Mouse (Mus musculus): ENCODE data around the gene Ptpre.
"Not testable (repeated sequence)": the region's sequence is repeated elsewhere in the genome, so short reads cannot be mapped to it uniquely, and the experiment has no call there.

Ptpre gene

GRCm38 (mm10) chr7:135609028-135609427 lies 71.7 kb downstream of the Ptpre start:
- DNase-seq: no peak

GRCm38 (mm10) chr7:135609655-135610054 lies 72.4 kb downstream of the Ptpre start:
- DNase-seq: no peak

- no peak for DNase-seq
These were observed 75.0 kb downstream of the Ptpre start for GRCm38 (mm10) chr7:135612276-135612675.

GRCm38 (mm10) chr7:135612801-135613200 lies 75.5 kb downstream of the Ptpre start:
- DNase-seq: no peak

- no peak for DNase-seq
These were observed 76.1 kb downstream of the Ptpre start for GRCm38 (mm10) chr7:135613380-135613779.

- DNase-seq: no peak
These were observed 77.6 kb downstream of the Ptpre start for GRCm38 (mm10) chr7:135614892-135615291.

GRCm38 (mm10) chr7:135616479-135616878 lies 79.2 kb downstream of the Ptpre start:
- DNase-seq: not testable (repeated sequence)

GRCm38 (mm10) chr7:135617776-135618175 lies 80.5 kb downstream of the Ptpre start:
- peak; percentile 68 for DNase-seq

GRCm38 (mm10) chr7:135621649-135622048 lies 84.4 kb downstream of the Ptpre start:
- DNase-seq: no peak

GRCm38 (mm10) chr7:135622241-135622640 lies 85.0 kb downstream of the Ptpre start:
- no peak for DNase-seq

GRCm38 (mm10) chr7:135624854-135625253 lies 87.6 kb downstream of the Ptpre start:
- no peak for DNase-seq

GRCm38 (mm10) chr7:135628363-135628762 lies 91.1 kb downstream of the Ptpre start:
- DNase-seq: no peak

- no peak for DNase-seq
These were observed 91.7 kb downstream of the Ptpre start for GRCm38 (mm10) chr7:135629019-135629418.

- peak; percentile 70 for DNase-seq
These were observed 94.7 kb downstream of the Ptpre start for GRCm38 (mm10) chr7:135631776-135632552.

- no peak for DNase-seq
These were observed 95.5 kb downstream of the Ptpre start for GRCm38 (mm10) chr7:135632716-135633258.

- no peak for DNase-seq
These were observed 97.8 kb downstream of the Ptpre start for GRCm38 (mm10) chr7:135634851-135635624.

GRCm38 (mm10) chr7:135637406-135637980 lies 100.2 kb downstream of the Ptpre start:
- no peak for DNase-seq

- DNase-seq: no peak
These were observed 102.1 kb downstream of the Ptpre start for GRCm38 (mm10) chr7:135639361-135639760.

GRCm38 (mm10) chr7:135641698-135642507 lies 104.6 kb downstream of the Ptpre start:
- peak; percentile 77 for DNase-seq

- DNase-seq: no peak
These were observed 107.2 kb downstream of the Ptpre start for GRCm38 (mm10) chr7:135644452-135644851.

- no peak for DNase-seq
These were observed 109.7 kb downstream of the Ptpre start for GRCm38 (mm10) chr7:135646976-135647375.

GRCm38 (mm10) chr7:135648821-135649220 lies 111.5 kb downstream of the Ptpre start:
- no peak for DNase-seq

- no peak for DNase-seq
These were observed 112.0 kb downstream of the Ptpre start for GRCm38 (mm10) chr7:135649306-135649705.

All from right cerebral cortex, postnatal 4 days (tissue).